Comparison of ENCODE assay signal across 13 mouse cellular contexts in genomic region chr11:82571525-82571924, GRCm38 (mm10).
DNase-seq lines count a peak whose midpoint lies in the region; TF ChIP-seq lines count a peak whose summit lies in the region.
"Had no signal": no experiment of that assay in that cellular context is flagged by ENCODE, and none has a peak within 500 bp of the region (broad histone marks: within the 10 kb centered on the region; RNA-seq: fewer than 3 reads in every experiment).

No protein-coding gene starts in this region.

- H3K36me3 ChIP-seq in liver, adult 2 months (ENCODE audit: control insufficient read depth, insufficient read depth, low read length) = no peaks in the 10 kb centered on the region

- no peak for TF ChIP-seq CTCF in liver, adult 2 months (IDR thresholded peaks at IDR 0.05; ENCODE audit: low read depth, low read length)

- WGBS in liver, adult 2 months = 23% methylated on average over 5 of the region's 5 CpGs

- no peak overlapping the region for H3K4me3 ChIP-seq in liver, adult 2 months (ENCODE audit: insufficient read depth, low read depth, low read length)
- H3K4me3 ChIP-seq: megakaryocyte, embryonic 14.5 days had no signal

- intact Hi-C loops in heart, postnatal 14 days (cut with DNase I) = no loop called here

- TF ChIP-seq POLR2A in liver, adult 2 months (IDR thresholded peaks at IDR 0.05; ENCODE audit: extremely low read depth, insufficient read depth, low read length) = no peak

- DNase-seq in heart, adult 8-10 months (ENCODE audit: low spot score) = peak; percentile 10
- DNase-seq in heart, postnatal 14 days = no peak
- DNase-seq in liver, adult 2 months (ENCODE audit: extremely low read depth, low read depth, low spot score) = peak; percentile 55
- no peak for DNase-seq in liver
- DNase-seq in embryo, embryonic 11 days = peak; percentile 54
- peak; percentile 2 for DNase-seq in lung, postnatal 14 days
- no peak for DNase-seq in thymus, adult 18-20 months
- DNase-seq in thymus, postnatal 14 days = no peak
- DNase-seq: cerebellum, adult 8-10 months; left cerebral cortex, postnatal 4 days; right cerebral cortex, adult 18-20 months; thymus, postnatal 4 days had no signal

- no peaks in the 10 kb centered on the region for H3K79me2 ChIP-seq in liver, adult 2 months (ENCODE audit: control insufficient read depth, insufficient read depth, low read length)

- H3K27me3 ChIP-seq in liver, adult 2 months (ENCODE audit: control insufficient read depth, insufficient read depth, low read length) = no peaks in the 10 kb centered on the region

- peaks cover 9% of the 10 kb centered on the region; the same call in 1 of the 2 replicates for H3K4me1 ChIP-seq in liver, adult 2 months (ENCODE audit: control insufficient read depth, insufficient read depth, low read length)

- H3K9ac ChIP-seq in liver, adult 2 months (ENCODE audit: low read depth, low read length) = no peak overlapping the region

- no peak overlapping the region for H3K27ac ChIP-seq in liver, adult 2 months (replicated peaks; ENCODE audit: insufficient read depth, low read depth, low read length)

Comparison
In these comparisons a context has a peak if more than half of its experiments do, and no peak if none do; other contexts are left out.
1. DNase-seq: peak in heart, adult 8-10 months (single experiment), liver, adult 2 months (single experiment), embryo, embryonic 11 days (single experiment) and lung, postnatal 14 days (single experiment); none in heart, postnatal 14 days (0 of 2), liver (single experiment), thymus, adult 18-20 months (0 of 2) and thymus, postnatal 14 days (single experiment).